Mouse (Mus musculus) spleen, embryonic (tissue): Measurements from ENCODE around the gene BC049715.

Source experiments
- CTCF ChIA-PET: fragments of 350-600 bp; sonication (Branson Sonifier 250); formaldehyde crosslinking; loops from one replicate; lab custom pipeline; 2022; lab: Charles Lee

BC049715 gene

GRCm38 (mm10) chr6:136808014-136808417 lies 19.4 kb upstream of the BC049715 start, which contains the start of gene H2afj:
TSS of gene H2afj (plus strand) at chr6:136808244.
- CTCF ChIA-PET, result interaction anchor here (1.1 to 1.4 kb wide), 2 partner anchors 12 to 17 kb away, joined by 3 to 5 read pairs; no protein-coding TSS in a partner anchor

GRCm38 (mm10) chr6:136808631-136809046 lies 18.8 kb upstream of the BC049715 start:
- CTCF ChIA-PET, result interaction anchor here (0.6 to 1.4 kb wide), 3 partner anchors 12 to 135 kb away, joined by 3 to 5 read pairs (median 3); no protein-coding TSS in a partner anchor

- CTCF ChIA-PET, result interaction anchor here (0.6 to 1.4 kb wide), 3 partner anchors 11 to 135 kb away, joined by 3 to 5 read pairs (median 3); no protein-coding TSS in a partner anchor
These were observed 18.3 kb upstream of the BC049715 start for GRCm38 (mm10) chr6:136809077-136809476.

GRCm38 (mm10) chr6:136809673-136810072 lies 17.8 kb upstream of the BC049715 start:
- CTCF ChIA-PET, result no interaction called here

GRCm38 (mm10) chr6:136811196-136811595 lies 16.2 kb upstream of the BC049715 start:
- CTCF ChIA-PET, result interaction anchor here (0.7 kb wide), 1 partner anchor 9 kb away, joined by 3 read pairs; no protein-coding TSS in a partner anchor

GRCm38 (mm10) chr6:136813117-136813516 lies 14.3 kb upstream of the BC049715 start:
- CTCF ChIA-PET, result no interaction called here

GRCm38 (mm10) chr6:136815381-136815780 lies 12.0 kb upstream of the BC049715 start:
- CTCF ChIA-PET, result no interaction called here

- CTCF ChIA-PET, result no interaction called here
These were observed 10.6 kb upstream of the BC049715 start for GRCm38 (mm10) chr6:136816826-136817225.

- CTCF ChIA-PET, result interaction anchor here (0.6 kb wide), 1 partner anchor 354 kb away, joined by 8 read pairs; no protein-coding TSS in a partner anchor
These were observed 9.9 kb upstream of the BC049715 start for GRCm38 (mm10) chr6:136817549-136817948.

GRCm38 (mm10) chr6:136820381-136820780 lies 7.0 kb upstream of the BC049715 start:
- CTCF ChIA-PET, result interaction anchor here (0.9 to 1.5 kb wide), 2 partner anchors 9 to 12 kb away, joined by 3 read pairs; partner anchors contain the start of gene H2afj

- CTCF ChIA-PET, result interaction anchor here (1.0 to 1.5 kb wide), 2 partner anchors 10 to 13 kb away, joined by 3 to 4 read pairs; partner anchors contain the start of gene H2afj
These were observed 6.3 kb upstream of the BC049715 start for GRCm38 (mm10) chr6:136821086-136821485.

- CTCF ChIA-PET, result interaction anchor here (1.5 kb wide), 1 partner anchor 16 kb away, joined by 5 read pairs; no protein-coding TSS in a partner anchor
These were observed 2.4 kb upstream of the BC049715 start for GRCm38 (mm10) chr6:136824987-136825386.

- CTCF ChIA-PET, result no interaction called here
These were observed 310 bp upstream of the BC049715 start for GRCm38 (mm10) chr6:136827116-136827515.

GRCm38 (mm10) chr6:136827881-136828561 lies 595 bp downstream of the BC049715 start, which contains the start of gene Wbp11:
TSS of gene Wbp11 (minus strand) at chr6:136828233.
- CTCF ChIA-PET, result no interaction called here

- CTCF ChIA-PET, result no interaction called here
These were observed 1.3 kb downstream of the BC049715 start for GRCm38 (mm10) chr6:136828681-136829080.

- CTCF ChIA-PET, result interaction anchor here (0.6 kb wide), 1 partner anchor 199 kb away, joined by 3 read pairs; no protein-coding TSS in a partner anchor
These were observed 4.3 kb downstream of the BC049715 start for GRCm38 (mm10) chr6:136831712-136832111.

- CTCF ChIA-PET, result no interaction called here
These were observed 7.9 kb downstream of the BC049715 start, which contains the start of gene Smco3 for GRCm38 (mm10) chr6:136835352-136835751. TSS of gene Smco3 (minus strand) at chr6:136835452.

- CTCF ChIA-PET, result no interaction called here
These were observed 9.9 kb downstream of the BC049715 start for GRCm38 (mm10) chr6:136837323-136837722.

GRCm38 (mm10) chr6:136844903-136845302 lies 17.5 kb downstream of the BC049715 start:
- CTCF ChIA-PET, result interaction anchor here (0.8 kb wide), 1 partner anchor 11 kb away, joined by 3 read pairs; no protein-coding TSS in a partner anchor

GRCm38 (mm10) chr6:136845706-136846480 lies 18.5 kb downstream of the BC049715 start:
- CTCF ChIA-PET, result no interaction called here

GRCm38 (mm10) chr6:136847267-136847666 lies 19.8 kb downstream of the BC049715 start:
- CTCF ChIA-PET, result no interaction called here
